Mouse (Mus musculus): ENCODE results near the gene 2010111I01Rik.

- no peak for TF ChIP-seq EP300 (IDR thresholded peaks at IDR 0.05; ENCODE audit: insufficient read depth, low read depth, low read length)
- no peak for TF ChIP-seq POLR2A (IDR thresholded peaks at IDR 0.05; ENCODE audit: insufficient read depth, low read depth, low read length)
Measured at GRCm38 (mm10) chr13:63203502-63204278, 239.0 kb downstream of the 2010111I01Rik start.

Data from heart, adult 2 months (tissue).